In the genomic region with DNA sequence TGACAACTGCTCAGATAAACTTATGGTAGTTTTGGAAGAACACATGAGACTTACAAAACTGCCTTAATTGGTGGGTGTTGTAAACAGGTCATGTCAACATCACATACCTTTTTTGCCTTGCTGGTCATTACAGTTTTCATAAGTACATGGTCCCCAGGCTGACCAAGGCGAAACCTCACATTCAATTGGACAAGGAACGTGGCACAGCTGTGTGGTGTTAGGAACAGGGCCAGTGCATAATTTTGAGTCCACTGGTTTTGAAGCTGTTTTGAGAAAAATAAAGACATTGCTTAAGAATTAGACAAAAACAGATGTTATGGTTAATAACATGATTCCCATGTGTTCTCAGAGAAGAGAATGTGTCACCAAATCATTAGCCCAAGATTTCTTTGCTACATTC, we compare ENCODE assay signal across 29 mouse cellular contexts.
DNase-seq lines count a peak whose midpoint lies in the region; ATAC-seq and TF ChIP-seq lines count a peak whose summit lies in the region.
"Had no signal": no experiment of that assay in that cellular context is flagged by ENCODE, and none has a peak within 500 bp of the region (broad histone marks: within the 10 kb centered on the region; RNA-seq: fewer than 3 reads in every experiment).

No protein-coding gene starts in this region.

- no peaks in the 10 kb centered on the region for H3K9me3 ChIP-seq in heart, embryonic 10.5 days
- H3K9me3 ChIP-seq: G1E; hindbrain, embryonic 10.5 days; hindbrain, embryonic 15.5 days; liver, embryonic 12.5 days; midbrain, embryonic 15.5 days; neural tube, embryonic 15.5 days had no signal

- no peak for ATAC-seq in megakaryocyte, adult 5-6 weeks (ENCODE audit: poor library complexity, severe bottlenecking)
- ATAC-seq: forebrain, embryonic 14.5 days; inflammation-experienced regulatory T-cells, adult 6 months; liver, embryonic 12.5 days; liver, postnatal 0 days; midbrain, embryonic 15.5 days; Patski had no signal

- peaks cover 9% of the 10 kb centered on the region for H3K4me1 ChIP-seq in heart, embryonic 10.5 days
- H3K4me1 ChIP-seq: liver, embryonic 12.5 days; midbrain, embryonic 15.5 days had no signal

- no peak for TF ChIP-seq CTCF in gastrocnemius, adult 2 months (IDR thresholded peaks at IDR 0.05)

- no peak overlapping the region for H3K4me3 ChIP-seq in gastrocnemius, adult 2 months
- no peak overlapping the region for H3K4me3 ChIP-seq in heart, embryonic 10.5 days
- H3K4me3 ChIP-seq: hindbrain, embryonic 10.5 days; hindbrain, embryonic 15.5 days; liver, embryonic 12.5 days; midbrain, embryonic 15.5 days; neural tube, embryonic 15.5 days had no signal

- H3K27me3 ChIP-seq in heart, embryonic 10.5 days (ENCODE audit: insufficient read depth, poor library complexity, severe bottlenecking): no peaks in the 10 kb centered on the region
- H3K27me3 ChIP-seq: hindbrain, embryonic 15.5 days; liver, embryonic 12.5 days; midbrain, embryonic 15.5 days; neural tube, embryonic 15.5 days; Patski had no signal

- no peaks in the 10 kb centered on the region for H3K36me3 ChIP-seq in heart, embryonic 10.5 days
- H3K36me3 ChIP-seq: G1E; hindbrain, embryonic 10.5 days; hindbrain, embryonic 15.5 days; liver, embryonic 12.5 days; midbrain, embryonic 15.5 days; neural tube, embryonic 15.5 days had no signal

- WGBS in heart, embryonic 10.5 days: 87% methylated on average over 2 of the region's 2 CpGs

- peak; percentile 37 for DNase-seq in gastrocnemius, adult 2 months
- DNase-seq in gastrocnemius, postnatal 4 days (ENCODE audit: low spot score in 2 of 2): no peak
- peak; percentile 33 to 35 for DNase-seq in heart, adult 9 months (ENCODE audit: low spot score in 2 of 2)
- no peak for DNase-seq in heart, embryonic 10.5 days (ENCODE audit: low spot score)
- peak; percentile 33 for DNase-seq in NIH3T3 (ENCODE audit: low read depth)
- DNase-seq in lung, postnatal 36 days: peak; percentile 14
- DNase-seq: adrenal gland, postnatal 14 days; cerebellum, adult 11 months; cerebellum, adult 9-10 months; cerebellum, postnatal 36 days; kidney, adult 11 months; kidney, postnatal 36 days; left cerebral cortex, postnatal 4 days; liver, postnatal 0 days; retina, postnatal 1 day; right cerebral cortex, postnatal 14 days; spleen, adult 18-20 months; thymus, postnatal 25 days had no signal

- no peak overlapping the region for H3K27ac ChIP-seq in gastrocnemius, adult 2 months
- H3K27ac ChIP-seq in heart, embryonic 10.5 days: no peak overlapping the region
- H3K27ac ChIP-seq: hindbrain, embryonic 10.5 days; hindbrain, embryonic 15.5 days; liver, embryonic 12.5 days; macrophage; midbrain, embryonic 15.5 days; neural tube, embryonic 15.5 days had no signal

- intact Hi-C loops in gastrocnemius, adult 2 months (cut with DNase I): no loop called here

Comparison
In these comparisons a context has a peak if more than half of its experiments do, and no peak if none do; other contexts are left out.
1. DNase-seq: peak in gastrocnemius, adult 2 months (single experiment), heart, adult 9 months (2 of 2), NIH3T3 (single experiment) and lung, postnatal 36 days (single experiment); none in gastrocnemius, postnatal 4 days (0 of 2) and heart, embryonic 10.5 days (single experiment).